Mouse (Mus musculus): Measurements from ENCODE around the gene Gli2.

Gene Gli2

GRCm38 (mm10) chr1:118940269-118940840 is 113.1 kb downstream of the Gli2 start:
- no peak for DNase-seq (ENCODE audit: low spot score)

GRCm38 (mm10) chr1:118938206-118938605 is 115.2 kb downstream of the Gli2 start:
- no peak for DNase-seq (ENCODE audit: low spot score)

- DNase-seq (ENCODE audit: low spot score) = no peak
Observed at GRCm38 (mm10) chr1:118936108-118936507, 117.3 kb downstream of the Gli2 start.

GRCm38 (mm10) chr1:118935518-118935917 is 117.9 kb downstream of the Gli2 start:
- no peak for DNase-seq (ENCODE audit: low spot score)

GRCm38 (mm10) chr1:118932167-118932566 is 121.3 kb downstream of the Gli2 start:
- no peak for DNase-seq (ENCODE audit: low spot score)

GRCm38 (mm10) chr1:118927543-118928354 is 125.7 kb downstream of the Gli2 start:
- DNase-seq (ENCODE audit: low spot score) = no peak

GRCm38 (mm10) chr1:118926556-118926955 is 126.9 kb downstream of the Gli2 start:
- no peak for DNase-seq (ENCODE audit: low spot score)

- no peak for DNase-seq (ENCODE audit: low spot score)
Observed at GRCm38 (mm10) chr1:118922189-118922588, 131.2 kb downstream of the Gli2 start.

GRCm38 (mm10) chr1:118917520-118918220 is 135.7 kb downstream of the Gli2 start:
- DNase-seq (ENCODE audit: low spot score) = no peak

GRCm38 (mm10) chr1:118916477-118917075 is 136.8 kb downstream of the Gli2 start:
- no peak for DNase-seq (ENCODE audit: low spot score)

GRCm38 (mm10) chr1:118913414-118914385 is 139.7 kb downstream of the Gli2 start:
- no peak for DNase-seq (ENCODE audit: low spot score)

GRCm38 (mm10) chr1:118912929-118913328 is 140.5 kb downstream of the Gli2 start:
- DNase-seq (ENCODE audit: low spot score) = no peak

GRCm38 (mm10) chr1:118911427-118911727 is 142.0 kb downstream of the Gli2 start:
- no peak for DNase-seq (ENCODE audit: low spot score)

GRCm38 (mm10) chr1:118910693-118911426 is 142.6 kb downstream of the Gli2 start:
- no peak for DNase-seq (ENCODE audit: low spot score)

GRCm38 (mm10) chr1:118909051-118909450 is 144.4 kb downstream of the Gli2 start:
- no peak for DNase-seq (ENCODE audit: low spot score)

- no peak for DNase-seq (ENCODE audit: low spot score)
Observed at GRCm38 (mm10) chr1:118907574-118907973, 145.8 kb downstream of the Gli2 start.

GRCm38 (mm10) chr1:118905319-118905718 is 148.1 kb downstream of the Gli2 start:
- no peak for DNase-seq (ENCODE audit: low spot score)

- DNase-seq (ENCODE audit: low spot score) = no peak
Observed at GRCm38 (mm10) chr1:118904909-118905308, 148.5 kb downstream of the Gli2 start.

GRCm38 (mm10) chr1:118904431-118904830 is 149.0 kb downstream of the Gli2 start:
- no peak for DNase-seq (ENCODE audit: low spot score)

- DNase-seq (ENCODE audit: low spot score) = no peak
Observed at GRCm38 (mm10) chr1:118903742-118904141, 149.7 kb downstream of the Gli2 start.
